Mouse (Mus musculus) retina, postnatal 7 days (tissue): ENCODE results near the gene 4632433K11Rik.
A peak's percentile ranks its signal among the peaks of the same experiment; 100 is the strongest.

Experiments
- DNase-seq: peaks from one replicate; pipeline ENCODE4 v3.0.0-alpha.2; 2012; ENCODE audit warnings: low read depth, low spot score

4632433K11Rik gene

GRCm38 (mm10) chr7:5020000-5020681, 13.8 kb upstream of the 4632433K11Rik start, which contains the start of the genes Zfp865 and Ccdc106:
Gene Zfp865 (plus strand): TSS chr7:5020376.
Gene Ccdc106 (plus strand): TSS chr7:5020553.
- peak; percentile 98 for DNase-seq

DNA sequence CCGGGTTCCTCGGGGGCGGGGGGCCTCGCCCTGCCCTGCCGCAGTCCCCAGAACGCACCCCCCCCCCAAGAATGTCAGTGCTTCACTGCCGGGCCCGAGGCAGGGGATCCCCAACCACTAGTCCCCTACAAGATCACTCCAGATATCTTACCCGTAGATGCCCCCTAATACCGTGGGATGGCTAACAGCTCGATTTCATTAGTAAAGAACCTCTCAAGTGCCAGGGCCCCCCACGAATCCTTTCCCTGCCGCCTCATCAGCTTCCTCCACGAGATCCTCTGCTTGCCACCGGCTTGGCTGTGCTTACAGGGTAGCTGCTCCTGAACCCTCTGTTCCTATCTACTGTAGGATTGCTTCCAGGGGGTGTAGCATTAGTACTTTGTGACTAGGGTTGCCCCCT, 13.2 kb upstream of the 4632433K11Rik start:
- DNase-seq = no peak

GRCm38 (mm10) chr7:5021197-5021596, 12.7 kb upstream of the 4632433K11Rik start:
- DNase-seq = no peak

DNA sequence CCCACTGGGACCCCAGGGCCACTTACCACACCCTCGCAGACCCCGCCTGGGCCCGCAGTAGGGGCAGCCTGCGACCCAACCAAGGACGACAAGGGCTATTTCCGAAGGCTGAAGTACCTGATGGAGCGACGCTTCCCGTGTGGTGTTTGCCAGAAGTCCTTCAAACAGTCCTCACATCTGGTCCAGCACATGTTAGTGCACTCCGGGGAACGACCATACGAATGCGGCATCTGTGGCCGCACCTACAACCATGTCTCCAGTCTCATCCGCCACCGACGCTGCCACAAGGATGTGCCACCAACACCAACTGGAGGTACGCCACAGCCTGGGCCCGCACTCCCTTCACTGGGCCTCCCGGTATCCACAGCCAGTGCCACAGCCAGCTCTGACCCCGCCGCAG, 4.4 kb upstream of the 4632433K11Rik start:
- DNase-seq = no peak

- DNase-seq = no peak
These were observed 4.0 kb upstream of the 4632433K11Rik start for GRCm38 (mm10) chr7:5029946-5030345.

DNA sequence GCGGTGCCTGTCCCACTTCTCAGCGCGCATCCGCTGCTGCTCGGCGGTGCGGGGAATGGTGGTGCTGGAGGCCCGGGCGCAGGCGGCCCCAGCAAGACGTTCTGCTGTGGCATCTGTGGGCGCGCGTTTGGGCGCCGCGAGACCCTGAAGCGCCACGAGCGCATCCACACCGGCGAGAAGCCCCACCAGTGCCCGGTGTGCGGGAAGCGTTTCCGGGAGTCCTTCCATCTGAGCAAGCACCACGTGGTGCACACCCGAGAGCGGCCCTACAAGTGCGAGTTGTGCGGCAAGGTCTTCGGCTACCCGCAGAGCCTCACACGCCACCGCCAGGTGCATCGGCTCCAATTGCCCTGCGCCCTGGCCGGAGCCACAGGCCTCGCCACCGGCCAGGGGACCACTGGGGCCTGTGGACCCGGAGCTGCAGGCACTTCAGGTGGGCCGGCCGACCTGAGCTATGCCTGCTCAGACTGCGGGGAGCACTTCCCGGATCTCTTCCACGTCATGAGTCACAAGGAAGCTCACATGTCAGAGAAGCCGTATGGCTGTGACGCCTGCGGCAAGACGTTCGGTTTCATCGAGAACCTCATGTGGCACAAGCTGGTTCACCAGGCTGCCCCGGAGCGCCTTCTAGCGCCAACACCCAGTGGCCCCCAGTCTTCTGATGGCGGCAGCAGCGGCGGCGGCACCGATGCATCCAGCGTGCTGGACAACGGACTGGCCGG, 3.2 kb upstream of the 4632433K11Rik start:
- DNase-seq = no peak

DNA sequence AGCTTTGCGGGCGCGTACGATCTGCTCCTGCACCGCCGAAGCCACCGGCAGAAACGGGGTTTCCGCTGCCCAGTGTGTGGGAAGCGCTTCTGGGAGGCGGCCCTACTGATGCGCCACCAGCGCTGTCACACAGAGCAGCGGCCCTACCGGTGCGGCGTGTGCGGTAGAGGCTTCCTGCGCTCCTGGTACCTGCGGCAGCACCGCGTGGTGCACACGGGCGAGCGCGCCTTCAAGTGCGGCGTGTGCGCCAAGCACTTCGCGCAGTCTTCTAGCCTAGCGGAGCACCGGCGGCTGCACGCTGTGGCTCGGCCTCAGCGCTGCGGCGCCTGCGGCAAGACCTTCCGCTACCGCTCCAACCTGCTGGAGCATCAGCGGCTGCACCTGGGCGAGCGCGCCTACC, 2.4 kb upstream of the 4632433K11Rik start:
- no peak for DNase-seq

- DNase-seq = no peak
These were observed 1.7 kb downstream of the 4632433K11Rik start for GRCm38 (mm10) chr7:5035628-5036027.

DNA sequence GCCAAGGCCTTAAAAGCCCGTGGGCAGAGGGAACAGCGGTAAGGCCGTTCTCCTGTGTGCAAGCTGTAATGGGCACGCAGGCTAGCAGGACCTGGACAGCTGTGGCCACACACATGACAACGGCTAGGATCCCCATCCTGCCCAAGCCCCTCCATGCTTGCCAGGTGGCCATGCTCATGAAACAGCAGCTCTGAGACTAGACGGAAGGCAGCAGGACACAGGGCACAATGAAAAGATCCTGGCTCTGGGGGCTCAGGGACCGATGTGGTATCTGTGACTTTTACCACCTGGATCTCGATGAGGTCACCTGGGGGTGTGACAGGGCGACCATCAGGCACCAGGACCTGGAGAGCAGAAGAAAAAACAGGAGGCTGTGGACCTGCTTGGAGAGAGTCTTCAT, 2.2 kb downstream of the 4632433K11Rik start:
- no peak for DNase-seq

GRCm38 (mm10) chr7:5037026-5037425, 3.1 kb downstream of the 4632433K11Rik start:
- DNase-seq = no peak

- DNase-seq = no peak
These were observed 3.5 kb downstream of the 4632433K11Rik start for GRCm38 (mm10) chr7:5037467-5037866.

- peak; percentile 84 for DNase-seq
These were observed 4.3 kb downstream of the 4632433K11Rik start, which contains the start of gene Zfp784 for GRCm38 (mm10) chr7:5038109-5038732. Gene Zfp784 (minus strand): TSS chr7:5038446.

DNA sequence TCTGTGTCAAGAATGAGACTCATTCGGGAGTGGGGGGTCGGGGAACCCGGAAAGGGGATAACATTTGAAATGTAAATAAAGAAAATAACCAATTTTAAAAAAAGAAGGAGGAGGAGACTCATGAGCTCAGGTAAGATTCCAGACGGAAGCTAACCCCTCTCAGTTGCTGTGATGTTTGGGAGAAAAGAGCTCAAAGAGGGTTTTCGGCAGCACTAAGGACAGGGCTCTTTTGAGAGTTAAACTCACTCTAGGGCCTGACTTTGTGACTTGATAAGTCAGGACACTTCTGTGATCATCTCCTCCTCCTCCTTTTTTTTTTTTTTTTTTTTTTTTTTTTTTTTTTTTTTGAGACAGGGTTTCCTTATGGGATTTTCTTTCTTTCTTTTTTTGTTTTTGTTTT, 5.0 kb downstream of the 4632433K11Rik start:
- DNase-seq = no peak

GRCm38 (mm10) chr7:5044981-5045380, 11.1 kb downstream of the 4632433K11Rik start:
- DNase-seq = no peak

DNA sequence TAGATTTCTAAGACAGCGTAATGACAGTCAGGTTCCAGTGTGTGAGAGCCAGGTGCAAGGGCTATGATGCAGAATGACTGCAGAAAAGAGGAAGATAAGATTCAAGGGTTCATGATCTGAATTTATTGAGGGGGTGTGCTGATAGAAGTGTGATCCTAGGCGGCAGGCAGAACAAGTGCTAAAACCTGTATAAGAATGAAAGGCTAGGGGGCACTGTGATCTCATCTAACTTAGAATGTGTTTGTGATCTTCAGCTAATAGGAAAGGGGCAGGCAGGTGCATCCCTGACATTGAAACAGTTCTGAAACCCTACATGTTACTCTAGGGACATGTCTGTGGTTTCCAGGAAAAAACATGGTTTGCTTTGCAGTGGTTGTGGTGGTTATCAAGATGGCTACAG, 12.2 kb downstream of the 4632433K11Rik start:
- DNase-seq = no peak

DNA sequence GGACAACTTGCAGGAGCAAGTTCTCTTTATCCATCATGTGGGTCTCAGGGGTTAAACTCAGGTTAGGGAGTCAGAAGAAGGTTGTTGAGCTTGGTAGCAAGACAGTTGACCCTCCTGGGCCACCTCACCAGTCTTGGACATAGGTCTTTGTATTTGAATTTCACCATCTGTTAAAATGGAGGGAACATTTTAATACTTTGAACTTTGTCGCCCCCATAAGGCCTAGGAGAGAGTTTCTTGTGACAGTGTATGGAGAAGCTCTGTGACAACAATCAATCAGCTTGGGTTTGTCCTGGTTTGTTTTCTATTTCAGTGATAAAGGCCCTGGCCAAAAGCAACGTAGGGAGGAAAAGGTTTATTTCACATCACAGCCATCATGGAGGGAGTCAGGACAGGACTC, 13.4 kb downstream of the 4632433K11Rik start:
- peak; percentile 56 for DNase-seq

DNA sequence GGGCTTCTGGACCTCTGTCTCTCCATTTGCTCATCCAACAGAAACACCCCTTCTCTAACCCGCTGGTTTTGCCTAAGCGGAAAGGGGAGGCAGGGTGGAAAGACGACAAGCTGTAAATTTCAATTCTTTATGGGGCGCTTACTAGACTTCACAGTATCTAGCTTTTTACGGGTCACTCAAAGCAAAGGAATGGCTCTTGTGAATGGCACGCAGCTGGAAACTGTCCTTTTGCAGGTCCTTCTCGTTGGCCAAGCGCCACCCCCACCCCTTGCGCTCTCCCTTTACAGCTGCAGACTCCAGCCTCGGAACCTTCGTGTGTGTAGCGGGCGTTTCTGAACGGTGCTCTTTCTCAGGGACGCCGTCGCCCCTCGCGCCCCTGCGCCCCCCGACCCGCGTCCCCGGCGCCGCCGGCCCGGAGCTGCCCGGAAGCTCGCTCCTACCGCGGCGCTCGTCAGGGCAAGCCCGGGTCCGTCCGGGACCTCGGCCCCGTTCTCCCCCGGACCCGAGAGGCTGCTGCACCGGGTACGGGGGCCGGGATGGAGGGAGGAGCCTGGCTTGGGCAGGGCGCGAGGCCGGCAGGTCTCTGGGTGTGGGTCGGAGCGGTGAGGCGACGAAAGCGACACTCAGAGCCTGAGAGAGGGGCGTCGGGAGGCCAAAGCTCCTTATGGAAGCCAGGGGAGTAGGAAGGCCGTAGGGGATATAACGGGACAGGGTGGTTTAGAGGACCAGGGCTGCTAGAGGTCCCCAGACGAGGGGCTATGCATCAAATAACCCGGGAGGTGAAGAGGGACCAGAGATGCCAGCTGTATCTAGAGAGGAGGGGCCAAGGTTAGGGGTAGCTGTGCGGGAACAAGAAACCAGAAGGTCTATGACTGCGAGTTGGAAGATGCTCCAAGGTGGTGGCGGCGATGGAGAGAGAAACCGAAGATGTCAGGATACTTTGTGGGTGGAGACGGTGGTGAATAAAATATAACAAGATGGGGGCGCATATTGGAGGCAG, 17.6 kb downstream of the 4632433K11Rik start, which contains the start of gene Zfp580:
TSS of gene Zfp580 (plus strand) at position 346 of the 1,000 bp plus-strand sequence.
- peak; percentile 75 for DNase-seq

DNA sequence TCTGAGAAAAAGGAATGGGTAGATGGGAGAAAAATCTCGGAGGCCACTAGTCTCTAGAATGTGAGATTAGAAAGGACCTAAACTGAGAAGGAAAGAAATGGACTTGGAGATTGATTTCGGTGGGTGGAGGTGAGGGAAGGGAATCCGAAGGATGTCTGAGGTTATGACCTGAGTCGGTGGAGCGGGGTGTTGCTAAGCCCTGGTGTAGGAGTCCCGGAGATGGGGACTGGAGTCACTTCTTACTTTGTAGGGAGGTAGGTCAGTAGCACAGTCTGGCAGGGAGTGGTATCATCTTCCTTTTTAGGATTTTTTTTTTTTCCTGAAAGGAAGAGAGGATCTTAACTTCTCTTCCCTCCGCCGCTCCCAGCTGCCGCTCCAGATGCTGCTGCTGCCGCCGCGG, 18.5 kb downstream of the 4632433K11Rik start:
- DNase-seq = no peak

- no peak for DNase-seq
These were observed 19.0 kb downstream of the 4632433K11Rik start for GRCm38 (mm10) chr7:5052931-5053343.

- DNase-seq = no peak
These were observed 19.7 kb downstream of the 4632433K11Rik start for GRCm38 (mm10) chr7:5053456-5054179.
